Mouse (Mus musculus) layer of hippocampus, postnatal 36 days (tissue): Measurements from ENCODE around the gene Tnfsf18. TPM values are rescaled to one million over a fixed set of nuclear protein-coding genes. Genes with fewer than 3 reads are reported as not detected.

ENCODE experiments used
- total RNA-seq, 2 experiments: library from RNA; stranded (reverse); gene quantifications; 2 replicates each; pipeline ENCODE4 v1.2.3; 2021

Gene Tnfsf18
- total RNA-seq, 2 experiments from 2014 or later: not detected

Other genes with a start within 250 kb of the Tnfsf18 start
- 100 to 1,000 TPM; 311 to 331 TPM for gene Prdx6, start 243.4 kb upstream of the Tnfsf18 start, total RNA-seq
- gene Tnfsf4, start 99.2 kb upstream of the Tnfsf18 start, total RNA-seq: not detected